Mouse (Mus musculus) Patski (cell line): Measurements from ENCODE around the gene Nup210l. TPM values are rescaled to one million over a fixed set of nuclear protein-coding genes. Genes with fewer than 3 reads are reported as not detected.

Source experiments
- ATAC-seq: fragments of 100-300 bp; one replicate; pipeline ENCODE4 v1.8.0; 2021
- CTCF ChIA-PET: fragments of 350-600 bp; sonication (Branson Sonifier 250); formaldehyde crosslinking; loops from one replicate; lab custom pipeline; 2022; ENCODE audit warnings: inconsistent platforms; lab: Charles Lee
- POLR2A ChIA-PET: fragments of 350-600 bp; sonication (Branson Sonifier 250); formaldehyde crosslinking; loops from one replicate; lab custom pipeline; 2022; ENCODE audit warnings: antibody characterized with exemption, inconsistent platforms; lab: Charles Lee
- DNase-seq: peaks from one replicate; pipeline ENCODE4 v3.0.0-alpha.2; 2011; ENCODE audit warnings: low read depth, low spot score
- H3K27me3 ChIP-seq: fragments of 371-371 bp; one replicate; pipeline ENCODE4 v1.5.1; 2021
- CTCF ChIP-seq: fragments of 100-300 bp; IDR thresholded peaks from one replicate; pipeline ENCODE4 v1.5.1; 2021
- in situ Hi-C: fragments of 300-500 bp; cut with MboI; formaldehyde crosslinking; loops from 3 replicates; pipeline ENCODE4 v1.11.1; 2018; ENCODE audit warnings: low pct_unique_long_range_greater_than_20kb, mixed read lengths
- polyA plus RNA-seq: library from polyadenylated mRNA; unstranded; gene quantifications from one replicate; pipeline ENCODE4 v1.2.3, GENCODE M21; 2021

The Nup210l gene
- polyA plus RNA-seq, 1 experiment from 2014 or later, result 0.46 TPM

GRCm38 (mm10) chr3:90079133-90079762, 24.7 kb upstream of the Nup210l start:
- DNase-seq (peak; percentile 91), ATAC-seq (peak; percentile 92)
- CTCF ChIA-PET, result interaction anchor here (0.9 to 4.6 kb wide), 12 partner anchors 10 to 127 kb away, joined by 3 to 67 read pairs (median 8); partner anchors contain the start of gene Atp8b2
- POLR2A ChIA-PET, result interaction anchor here (0.6 to 3.1 kb wide), 6 partner anchors 14 to 290 kb away, joined by 3 to 15 read pairs (median 4); partner anchors contain the start of gene Hax1
- H3K27me3 ChIP-seq, result no peaks in the 10 kb centered on the region
- no peak for TF ChIP-seq CTCF
- in situ Hi-C loops, result loop anchor here (5.0 to 10.0 kb wide), 2 partner anchors 264 to 292 kb away; no protein-coding TSS in a partner anchor

- TF ChIP-seq CTCF, result no peak
- ChIA-PET POLR2A (interaction anchor here (0.6 to 3.1 kb wide), 7 partner anchors 12 to 340 kb away, joined by 3 to 15 read pairs (median 3); partner anchors contain the start of gene Hax1), CTCF (interaction anchor here (0.8 to 4.6 kb wide), 6 partner anchors 11 to 127 kb away, joined by 3 to 67 read pairs (median 6); no protein-coding TSS in a partner anchor)
- ATAC-seq (peak; percentile 22), DNase-seq (no peak)
- in situ Hi-C loops, result loop anchor here (5.0 to 10.0 kb wide), 2 partner anchors 265 to 293 kb away; no protein-coding TSS in a partner anchor
- H3K27me3 ChIP-seq, result no peaks in the 10 kb centered on the region
These were observed 24.0 kb upstream of the Nup210l start for GRCm38 (mm10) chr3:90079763-90080497.

GRCm38 (mm10) chr3:90080498-90080863, 23.5 kb upstream of the Nup210l start:
- no peak for ATAC-seq
- POLR2A ChIA-PET, result interaction anchor here (0.6 to 1.8 kb wide), 4 partner anchors 11 to 340 kb away, joined by 3 to 4 read pairs (median 4); partner anchors contain the start of gene Hax1
- DNase-seq, result no peak
- H3K27me3 ChIP-seq, result no peaks in the 10 kb centered on the region
- in situ Hi-C loops, result no loop called here
- TF ChIP-seq CTCF, result no peak
- CTCF ChIA-PET, result interaction anchor here (0.8 to 2.5 kb wide), 3 partner anchors 13 to 120 kb away, joined by 3 to 8 read pairs (median 4); no protein-coding TSS in a partner anchor

GRCm38 (mm10) chr3:90081365-90082240, 22.3 kb upstream of the Nup210l start:
- in situ Hi-C loops, result no loop called here
- CTCF ChIA-PET, result interaction anchor here (0.7 to 1.7 kb wide), 4 partner anchors 10 to 75 kb away, joined by 3 to 7 read pairs (median 4); no protein-coding TSS in a partner anchor
- H3K27me3 ChIP-seq, result no peaks in the 10 kb centered on the region
- POLR2A ChIA-PET, result interaction anchor here (0.6 to 1.0 kb wide), 2 partner anchors 9 to 690 kb away, joined by 4 to 6 read pairs; no protein-coding TSS in a partner anchor
- ATAC-seq, result no peak
- DNase-seq, result no peak
- TF ChIP-seq CTCF, result no peak

- ATAC-seq, result no peak
- CTCF ChIA-PET, result interaction anchor here (1.3 to 1.4 kb wide), 2 partner anchors 11 to 14 kb away, joined by 4 read pairs; partner anchors contain the start of gene Tpm3
- in situ Hi-C loops, result no loop called here
- DNase-seq, result no peak
- no peaks in the 10 kb centered on the region for H3K27me3 ChIP-seq
- TF ChIP-seq CTCF, result no peak
- POLR2A ChIA-PET, result no interaction called here
These were observed 20.9 kb upstream of the Nup210l start for GRCm38 (mm10) chr3:90083034-90083433.

GRCm38 (mm10) chr3:90083698-90084324, 20.1 kb upstream of the Nup210l start:
- in situ Hi-C loops, result no loop called here
- ChIA-PET POLR2A (no interaction called here), CTCF (interaction anchor here (0.9 to 1.4 kb wide), 4 partner anchors 12 to 49 kb away, joined by 3 to 4 read pairs (median 4); partner anchors contain the start of gene Tpm3)
- H3K27me3 ChIP-seq, result no peaks in the 10 kb centered on the region
- no peak for TF ChIP-seq CTCF
- DNase-seq, result no peak
- no peak for ATAC-seq

- POLR2A ChIA-PET, result no interaction called here
- no peak for DNase-seq
- CTCF ChIA-PET, result interaction anchor here (1.5 kb wide), 1 partner anchor 20 kb away, joined by 5 read pairs; no protein-coding TSS in a partner anchor
- TF ChIP-seq CTCF, result no peak
- in situ Hi-C loops, result no loop called here
- no peak for ATAC-seq
- H3K27me3 ChIP-seq, result no peaks in the 10 kb centered on the region
These were observed 19.1 kb upstream of the Nup210l start for GRCm38 (mm10) chr3:90084790-90085189.

- POLR2A ChIA-PET, result interaction anchor here (0.6 kb wide), 1 partner anchor 16 kb away, joined by 3 read pairs; no protein-coding TSS in a partner anchor
- no peaks in the 10 kb centered on the region for H3K27me3 ChIP-seq
- TF ChIP-seq CTCF, result no peak
- CTCF ChIA-PET, result interaction anchor here (1.5 kb wide), 1 partner anchor 20 kb away, joined by 5 read pairs; no protein-coding TSS in a partner anchor
- in situ Hi-C loops, result no loop called here
- no peak for ATAC-seq
- DNase-seq, result no peak
These were observed 18.7 kb upstream of the Nup210l start for GRCm38 (mm10) chr3:90085281-90085680.

- ChIA-PET POLR2A (no interaction called here), CTCF (interaction anchor here (1.5 kb wide), 1 partner anchor 21 kb away, joined by 5 read pairs; no protein-coding TSS in a partner anchor)
- H3K27me3 ChIP-seq, result no peaks in the 10 kb centered on the region
- in situ Hi-C loops, result no loop called here
- TF ChIP-seq CTCF, result no peak
- DNase-seq (no peak), ATAC-seq (no peak)
These were observed 17.9 kb upstream of the Nup210l start for GRCm38 (mm10) chr3:90086068-90086467.
